Mouse (Mus musculus) ES-E14 (cell line): ENCODE data around the gene Cabp1. TPM values are rescaled to one million over a fixed set of nuclear protein-coding genes. Genes with fewer than 3 reads are reported as not detected.

Source experiments
- DNase-seq: peaks from one replicate; pipeline ENCODE4 v3.0.0-alpha.2; 2013; ENCODE audit warnings: low read depth, low spot score
- H3K27ac ChIP-seq: 2 replicates; pipeline ENCODE4 v1.5.1; 2012; ENCODE audit warnings: low read depth, mild to moderate bottlenecking, low read length, moderate library complexity, mixed read lengths; ENCODE audit not compliant: poor library complexity, insufficient read depth, severe bottlenecking
- H3K36me3 ChIP-seq: 2 replicates; pipeline ENCODE4 v1.6.1; 2012; ENCODE audit warnings: mild to moderate bottlenecking, low read length, moderate library complexity, mixed read lengths; ENCODE audit not compliant: control insufficient read depth, poor library complexity, insufficient read depth, severe bottlenecking
- H3K4me1 ChIP-seq, 2 experiments: fragments of 150-350 bp in 1 of 2; sonication (generic) in 1 of 2; 2 replicates each; pipeline ENCODE4 v1.6.1; 2012; ENCODE audit warnings: low read length in 2 of 2, mild to moderate bottlenecking in 1 of 2, mixed read lengths in 1 of 2; ENCODE audit not compliant: control insufficient read depth in 2 of 2, insufficient read depth in 2 of 2, poor library complexity in 1 of 2
- H3K4me3 ChIP-seq, 2 experiments: fragments of 150-350 bp in 1 of 2; sonication (generic) in 1 of 2; 2 replicates each; pipeline ENCODE4 v1.5.1; 2012; ENCODE audit warnings: low read length in 2 of 2, low read depth in 1 of 2, mild to moderate bottlenecking in 1 of 2, mixed read lengths in 1 of 2; ENCODE audit not compliant: insufficient read depth in 1 of 2, poor library complexity in 1 of 2, severe bottlenecking in 1 of 2
- H3K9ac ChIP-seq: 2 replicates; pipeline ENCODE4 v1.6.1; 2012; ENCODE audit warnings: low read depth, mild to moderate bottlenecking, low read length, mixed read lengths; ENCODE audit not compliant: poor library complexity, insufficient read depth, severe bottlenecking
- H3K9me3 ChIP-seq: fragments of 150-350 bp; sonication (generic); 2 replicates; pipeline ENCODE4 v1.6.1; 2012; ENCODE audit warnings: low read depth, mild to moderate bottlenecking, low read length; ENCODE audit not compliant: control insufficient read depth, insufficient read depth
- CHD2 ChIP-seq: IDR thresholded peaks from 2 replicates; pipeline ENCODE4 v1.6.1; 2014; ENCODE audit warnings: mild to moderate bottlenecking, low read depth, low read length, inconsistent platforms
- HCFC1 ChIP-seq: IDR thresholded peaks from 2 replicates; pipeline ENCODE4 v1.6.1; 2012; ENCODE audit warnings: low read length, inconsistent platforms, borderline replicate concordance; ENCODE audit not compliant: insufficient read depth
- MAFK ChIP-seq: IDR thresholded peaks from 2 replicates; pipeline ENCODE4 v1.6.1; 2014; ENCODE audit warnings: mild to moderate bottlenecking, low read depth, low read length, inconsistent platforms; ENCODE audit not compliant: insufficient read depth
- ZC3H11A ChIP-seq: IDR thresholded peaks from 2 replicates; pipeline ENCODE4 v1.6.1; 2012; ENCODE audit warnings: low read depth, mild to moderate bottlenecking, inconsistent platforms, low read length, borderline replicate concordance
- ZNF384 ChIP-seq: IDR thresholded peaks from 2 replicates; pipeline ENCODE4 v1.6.1; 2012; ENCODE audit warnings: low read depth, low read length, inconsistent platforms
- in situ Hi-C, 2 experiments: fragments of 600-800 bp; cut with MboI; formaldehyde crosslinking; loops; one replicate each; pipeline ENCODE4 v1.15.1; 2025; ENCODE audit warnings: low sequenced_read_pairs in 2 of 2, inconsistent platforms in 1 of 2; ENCODE audit not compliant: unreplicated experiment in 2 of 2
- total RNA-seq: library from RNA; depleted of rRNA; stranded (reverse); fragments of 300-350 nt; gene quantifications from 2 replicates; pipeline ENCODE4 v1.2.3, GENCODE M21; 2012; rRNA removed

The Cabp1 gene
- total RNA-seq: 14.9 and 25.2 TPM in 2 replicates

- Histone ChIP-seq H3K36me3 (no peaks in the 10 kb centered on the region), H3K4me1 (peaks cover 2 to 15% of the 10 kb centered on the region in 2 experiments; a peak in 2 of 4 replicates), H3K4me3 (peak within 1 kb of the TSS; percentile 68 to 84), H3K27ac (no peak within 1 kb of the TSS), H3K9me3 (no peaks in the 10 kb centered on the region), H3K9ac (peak within 1 kb of the TSS; percentile 38)
- TF ChIP-seq CHD2 (no peak), HCFC1 (no peak), ZNF384 (no peak), MAFK (no peak)
- no peak for DNase-seq
- in situ Hi-C loops: no loop called here
Measured at GRCm38 (mm10) chr5:115193669-115194625, at the start of gene Cabp1. TSS of gene Cabp1 (minus strand) at chr5:115194381.

GRCm38 (mm10) chr5:115240191-115240590, 46.0 kb upstream of the Cabp1 start:
- in situ Hi-C loops: no loop called here
- peaks cover 49% of the 10 kb centered on the region for H3K36me3 ChIP-seq

GRCm38 (mm10) chr5:115238729-115239195, 44.6 kb upstream of the Cabp1 start:
- H3K36me3 ChIP-seq: peaks cover 35% of the 10 kb centered on the region
- no peak for DNase-seq
- no peak for TF ChIP-seq ZNF384
- no peak for TF ChIP-seq ZC3H11A
- no peak for TF ChIP-seq CHD2
- TF ChIP-seq MAFK: no peak
- no peak for TF ChIP-seq HCFC1
- H3K4me1 ChIP-seq: peaks cover 0 to 3% of the 10 kb centered on the region in 2 experiments; a peak in 1 of 4 replicates
- no peaks in the 10 kb centered on the region for H3K9me3 ChIP-seq
- 0 out of 2 replicates have a peak overlapping the region, but pooled peaks have one; percentile 12 for H3K9ac ChIP-seq
- peak overlapping the region; percentile 79 to 85 for H3K4me3 ChIP-seq
- in situ Hi-C loops: no loop called here
- H3K27ac ChIP-seq: no peak overlapping the region

More at GRCm38 (mm10) chr5:115240191-115240590, 46.0 kb upstream of the Cabp1 start:
- TF ChIP-seq ZC3H11A (no peak), MAFK (no peak)
- H3K27ac ChIP-seq: no peak overlapping the region
- no peak for DNase-seq
- H3K9me3 ChIP-seq: no peaks in the 10 kb centered on the region
- H3K9ac ChIP-seq: no peak overlapping the region
- H3K4me1 ChIP-seq: peaks cover 0 to under 1% of the 10 kb centered on the region in 2 experiments; a peak in 1 of 4 replicates
- no peak overlapping the region for H3K4me3 ChIP-seq

GRCm38 (mm10) chr5:115237803-115238728, 43.9 kb upstream of the Cabp1 start:
- in situ Hi-C loops: no loop called here
- peak overlapping the region; percentile 79 to 85 for H3K4me3 ChIP-seq
- H3K9me3 ChIP-seq: no peaks in the 10 kb centered on the region
- H3K4me1 ChIP-seq: peaks cover 0 to 3% of the 10 kb centered on the region in 2 experiments; a peak in 1 of 4 replicates
- peak overlapping the region; percentile 76 for H3K9ac ChIP-seq
- no peak for TF ChIP-seq ZC3H11A
- no peak for TF ChIP-seq CHD2
- no peak for TF ChIP-seq MAFK
- TF ChIP-seq HCFC1: no peak; the same call in 1 of the 2 replicates
- peaks cover 29% of the 10 kb centered on the region for H3K36me3 ChIP-seq
- no peak overlapping the region for H3K27ac ChIP-seq
- DNase-seq: peak; percentile 80
